Mouse (Mus musculus) granulocyte monocyte progenitor cell, adult 5-6 weeks (primary cell): ENCODE data around the gene Pigk. TPM values are rescaled to one million over a fixed set of nuclear protein-coding genes. Genes with fewer than 3 reads are reported as not detected.

Experiments
- total RNA-seq, 2 experiments: library from RNA; stranded (forward) in 1 of 2; stranded (reverse) in 1 of 2; fragments of 200-712, 200-1000 nt in 1 of 2; fragments of >200 nt in 1 of 2; fragmentation: Nextera tagmentation in 1 of 2; gene quantifications; 2 replicates each; pipeline ENCODE4 v1.2.3; 2014 to 2017

The Pigk gene
- total RNA-seq, 2 experiments from 2014 or later, result 22.2 to 56.7 TPM

Other genes starting within 250 kb of the Pigk start
- gene Ak5, start 45.7 kb upstream of the Pigk start, total RNA-seq (2014; fragmentation: Nextera tagmentation), result not detected in 2 replicates
- gene Ak5, start 45.7 kb upstream of the Pigk start, total RNA-seq (2017), result not detected in 2 replicates